Mouse (Mus musculus) cerebellum, postnatal 14 days (tissue): ENCODE measurements around the gene Il11ra1.
"Not testable (repeated sequence)": the region's sequence is repeated elsewhere in the genome, so short reads cannot be mapped to it uniquely, and the experiment has no call there.

ENCODE experiments used
- DNase-seq, 2 experiments: peaks; one replicate each; pipeline ENCODE4 v3.0.0; 2021; ENCODE audit warnings: mixed read lengths in 2 of 2

Il11ra1 gene

GRCm38 (mm10) chr4:41755338-41756305 lies 55.8 kb downstream of the Il11ra1 start, which contains the start of gene Sigmar1:
Gene Sigmar1 (minus strand): TSS chr4:41756157.
- DNase-seq = peak; percentile 93

GRCm38 (mm10) chr4:41756440-41756839 lies 56.7 kb downstream of the Il11ra1 start:
- DNase-seq = no peak

GRCm38 (mm10) chr4:41757321-41757720 lies 57.5 kb downstream of the Il11ra1 start:
- no peak for DNase-seq

GRCm38 (mm10) chr4:41758021-41758420 lies 58.2 kb downstream of the Il11ra1 start:
- no peak for DNase-seq

- DNase-seq = no peak
These were observed 58.9 kb downstream of the Il11ra1 start for GRCm38 (mm10) chr4:41758701-41759100.

GRCm38 (mm10) chr4:41759206-41759605 lies 59.4 kb downstream of the Il11ra1 start:
- peak; percentile 57 to 70 for DNase-seq

GRCm38 (mm10) chr4:41759656-41760287 lies 60.0 kb downstream of the Il11ra1 start:
- DNase-seq = no peak

GRCm38 (mm10) chr4:41760288-41760721 lies 60.5 kb downstream of the Il11ra1 start:
- peak; percentile 95 to 96 for DNase-seq

GRCm38 (mm10) chr4:41760911-41761310 lies 61.1 kb downstream of the Il11ra1 start:
- DNase-seq = peak in 1 of 2 experiments; percentile 37

- no peak for DNase-seq
These were observed 61.9 kb downstream of the Il11ra1 start for GRCm38 (mm10) chr4:41761680-41762079.

GRCm38 (mm10) chr4:41762099-41762687 lies 62.4 kb downstream of the Il11ra1 start:
- DNase-seq = peak in 1 of 2 experiments; percentile 54

GRCm38 (mm10) chr4:41762688-41763114 lies 62.9 kb downstream of the Il11ra1 start:
- peak; percentile 75 to 83 for DNase-seq

GRCm38 (mm10) chr4:41763176-41763575 lies 63.4 kb downstream of the Il11ra1 start:
- peak; percentile 36 to 58 for DNase-seq

- peak in 1 of 2 experiments; percentile 35 for DNase-seq
These were observed 67.5 kb downstream of the Il11ra1 start for GRCm38 (mm10) chr4:41767301-41767700.

GRCm38 (mm10) chr4:41772946-41773345 lies 73.2 kb downstream of the Il11ra1 start:
- peak in 1 of 2 experiments; percentile 21 for DNase-seq

GRCm38 (mm10) chr4:41773502-41773901 lies 73.7 kb downstream of the Il11ra1 start:
- DNase-seq = peak; percentile 68

- DNase-seq = peak; percentile 86
These were observed 74.2 kb downstream of the Il11ra1 start, which contains the start of gene Ccl27a for GRCm38 (mm10) chr4:41774002-41774401. Gene Ccl27a (minus strand): TSS chr4:41774247.

GRCm38 (mm10) chr4:41774506-41774905 lies 74.7 kb downstream of the Il11ra1 start:
- not testable (repeated sequence) for DNase-seq

- not testable (repeated sequence) for DNase-seq
These were observed 76.1 kb downstream of the Il11ra1 start for GRCm38 (mm10) chr4:41775840-41776239.

- not testable (repeated sequence) for DNase-seq
These were observed 81.5 kb downstream of the Il11ra1 start for GRCm38 (mm10) chr4:41781271-41781670.

GRCm38 (mm10) chr4:41781748-41782485 lies 82.1 kb downstream of the Il11ra1 start:
- peak in 1 of 2 experiments; percentile 35 for DNase-seq

- not testable (repeated sequence) for DNase-seq
These were observed 82.9 kb downstream of the Il11ra1 start for GRCm38 (mm10) chr4:41782711-41783110.
